Mouse (Mus musculus): ENCODE measurements at regions not wholly inside any gene's neighbourhood (a gene's known extent, or its start where the extent isn't known, plus 50 kb on each side); places are given as distances from the start of the nearest gene placed in this dataset.

DNA sequence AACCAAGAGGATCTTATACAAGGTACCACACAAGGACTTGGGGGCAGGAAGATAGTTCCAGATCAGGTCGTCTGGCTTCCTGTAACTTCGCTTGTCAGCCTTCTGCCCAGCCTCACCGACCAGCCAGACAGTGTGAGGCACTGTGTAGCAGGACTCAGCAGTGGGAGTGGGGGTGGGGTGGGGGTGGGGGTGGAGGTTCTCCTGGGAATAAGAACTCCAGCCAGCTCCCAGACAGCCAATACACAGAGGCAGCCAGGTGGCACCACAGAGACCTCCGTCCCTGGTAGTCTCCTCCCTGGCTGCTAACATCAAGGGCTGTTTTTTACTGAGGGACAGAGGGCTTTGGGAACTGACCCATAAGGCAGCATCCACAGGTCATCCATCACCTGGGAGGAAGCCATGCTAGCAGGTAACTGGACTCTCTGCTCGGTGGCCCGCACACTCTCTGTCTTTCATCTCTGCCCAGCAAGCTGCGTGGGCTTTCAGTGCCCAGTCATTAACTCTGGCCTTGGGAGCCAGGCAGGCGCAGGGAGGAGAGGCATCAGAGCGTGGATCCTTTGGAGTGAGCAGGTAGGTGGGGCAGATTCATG, 60.3 kb upstream of the Wnt4 start:
- no peak for DNase-seq (ENCODE audit: low spot score in 2 of 2)

GRCm38 (mm10) chr4:137214573-137214972, 62.7 kb upstream of the Wnt4 start:
- no peak for DNase-seq (ENCODE audit: low spot score in 2 of 2)

DNA sequence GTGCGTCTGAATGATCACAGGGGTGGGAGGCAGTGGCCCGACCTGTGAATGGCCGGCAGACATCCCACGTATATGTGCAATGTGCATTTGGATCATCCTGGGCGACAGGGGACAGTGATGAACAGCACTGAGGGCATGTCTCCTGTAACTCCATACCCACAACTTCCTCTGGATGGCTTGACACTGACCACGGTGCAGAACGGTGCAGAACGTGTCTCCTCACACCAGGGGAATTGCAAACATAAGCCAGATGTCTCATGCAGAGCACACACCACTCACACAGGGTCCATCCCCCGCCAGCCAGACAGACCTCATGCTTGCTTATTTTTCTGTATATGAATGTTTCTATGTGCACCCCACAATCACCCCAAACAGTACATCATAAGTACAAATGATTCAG, 64.4 kb upstream of the Wnt4 start:
- DNase-seq (ENCODE audit: low spot score in 2 of 2): no peak

DNA sequence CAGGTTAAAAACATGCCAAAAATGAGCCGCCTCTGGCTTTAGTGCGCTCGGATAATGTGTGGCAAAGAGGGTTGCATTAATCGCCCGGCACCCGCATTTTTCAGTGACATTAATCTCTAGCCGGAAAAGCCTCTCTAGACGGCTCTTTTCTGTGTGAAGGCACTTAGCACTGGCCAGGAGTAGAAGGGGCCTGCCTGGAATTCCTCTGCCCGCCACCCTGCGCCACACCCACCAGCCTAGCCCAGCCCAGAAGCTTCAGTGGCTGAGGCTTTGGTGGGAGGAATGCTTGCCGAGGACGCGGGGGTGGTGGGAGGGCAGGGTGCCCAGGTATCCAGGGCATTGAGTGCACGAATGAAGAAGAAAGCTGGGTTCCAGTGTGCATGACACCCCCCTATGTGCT, 65.2 kb upstream of the Wnt4 start:
- peak; percentile 6 to 26 for DNase-seq (ENCODE audit: low spot score in 2 of 2)

- DNase-seq (ENCODE audit: low spot score in 2 of 2): no peak
Measured at GRCm38 (mm10) chr4:137211288-137211687, 66.0 kb upstream of the Wnt4 start.

- no peak for DNase-seq (ENCODE audit: low spot score in 2 of 2)
Measured at GRCm38 (mm10) chr4:137210525-137210924, 66.8 kb upstream of the Wnt4 start.

- DNase-seq (ENCODE audit: low spot score in 2 of 2): no peak
Measured at GRCm38 (mm10) chr4:137200968-137201367, 76.3 kb upstream of the Wnt4 start.

DNA sequence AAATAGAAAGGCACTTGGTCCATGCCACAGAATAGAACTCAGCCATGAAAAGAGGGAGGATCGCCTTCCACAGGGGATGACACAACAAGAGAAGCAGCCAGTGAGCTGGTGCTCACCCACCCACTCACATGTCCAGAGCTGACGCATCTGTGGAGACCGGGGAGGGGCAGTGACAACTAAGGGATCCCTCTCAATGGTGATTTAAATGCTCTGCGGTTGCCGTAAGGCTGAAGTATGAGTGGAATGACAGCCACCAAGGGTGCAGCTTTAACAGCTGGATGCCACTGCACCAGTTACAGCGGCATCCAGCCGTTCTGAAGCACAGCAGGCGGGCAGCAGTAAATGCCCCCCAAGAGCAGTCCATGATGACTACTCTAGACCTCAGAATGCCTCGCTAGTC, 76.9 kb upstream of the Wnt4 start:
- peak; percentile 5 to 28 for DNase-seq (ENCODE audit: low spot score in 2 of 2)

GRCm38 (mm10) chr4:137196491-137196974, 80.8 kb upstream of the Wnt4 start:
- DNase-seq (ENCODE audit: low spot score in 2 of 2): no peak

DNA sequence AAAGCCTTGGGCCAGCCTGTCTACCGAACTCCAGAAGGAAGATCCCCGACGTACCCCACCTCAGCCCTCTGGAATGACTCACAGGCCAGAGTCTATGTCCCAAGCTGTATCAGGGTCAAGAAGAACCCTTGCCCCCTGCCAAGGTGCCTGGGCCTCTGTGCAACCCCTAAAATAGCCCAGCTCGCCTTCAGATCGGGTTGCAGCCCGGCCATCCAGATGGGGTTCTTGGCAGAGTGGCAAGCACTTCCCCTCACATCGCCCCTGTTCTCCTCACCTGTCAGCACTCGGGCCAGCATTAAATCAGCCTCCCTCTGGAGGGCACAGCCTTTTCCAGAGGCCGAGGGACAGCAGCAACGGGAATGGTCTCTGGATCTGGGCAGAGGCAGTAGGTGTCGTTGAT, 83.2 kb upstream of the Wnt4 start:
- DNase-seq (ENCODE audit: low spot score in 2 of 2): no peak

DNA sequence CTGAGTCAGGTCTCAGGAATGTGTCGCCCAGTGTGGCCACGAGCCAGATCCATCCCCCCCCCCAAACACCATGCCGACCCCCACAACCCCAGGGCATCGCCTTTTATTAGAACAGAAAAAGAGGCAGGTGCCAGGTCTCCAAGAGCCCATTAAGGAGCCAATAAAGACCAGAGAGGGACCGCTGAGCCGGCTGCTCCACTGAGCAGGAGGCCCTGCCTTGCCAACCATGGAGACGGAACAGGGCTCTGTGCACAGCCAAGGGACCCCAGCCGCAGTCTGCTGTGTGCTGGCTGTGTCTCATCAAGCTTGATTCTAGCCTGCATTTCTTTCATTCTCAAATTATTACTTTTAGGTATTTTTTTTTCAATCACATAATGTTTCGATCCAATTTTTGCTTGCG, 86.7 kb upstream of the Wnt4 start:
- DNase-seq (ENCODE audit: low spot score in 2 of 2): no peak

- DNase-seq (ENCODE audit: low spot score in 2 of 2): no peak
Measured at GRCm38 (mm10) chr4:137189801-137190200, 87.5 kb upstream of the Wnt4 start.

- no peak for DNase-seq (ENCODE audit: low spot score in 2 of 2)
Measured at GRCm38 (mm10) chr4:137189058-137189457, 88.2 kb upstream of the Wnt4 start.

DNA sequence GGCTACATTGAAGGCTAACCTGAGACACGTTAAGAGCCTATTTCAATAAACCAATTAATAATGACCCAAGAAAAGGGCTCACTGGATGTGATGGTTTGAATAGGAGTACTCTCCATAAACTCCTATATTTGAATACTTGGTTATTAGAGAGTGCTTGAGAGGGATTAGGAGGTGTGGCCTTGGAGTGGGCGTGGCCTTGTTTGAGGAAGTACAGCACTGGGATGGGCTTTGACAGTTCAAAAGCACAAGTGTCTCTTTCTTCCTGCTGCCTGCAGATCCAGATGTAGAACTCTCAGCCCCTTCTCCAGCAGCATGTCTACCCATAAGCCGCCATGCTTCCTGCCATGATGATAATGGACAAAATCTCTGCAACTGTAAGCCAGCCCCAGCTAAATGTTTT, 89.7 kb upstream of the Wnt4 start:
- DNase-seq (ENCODE audit: low spot score in 2 of 2): no peak

DNA sequence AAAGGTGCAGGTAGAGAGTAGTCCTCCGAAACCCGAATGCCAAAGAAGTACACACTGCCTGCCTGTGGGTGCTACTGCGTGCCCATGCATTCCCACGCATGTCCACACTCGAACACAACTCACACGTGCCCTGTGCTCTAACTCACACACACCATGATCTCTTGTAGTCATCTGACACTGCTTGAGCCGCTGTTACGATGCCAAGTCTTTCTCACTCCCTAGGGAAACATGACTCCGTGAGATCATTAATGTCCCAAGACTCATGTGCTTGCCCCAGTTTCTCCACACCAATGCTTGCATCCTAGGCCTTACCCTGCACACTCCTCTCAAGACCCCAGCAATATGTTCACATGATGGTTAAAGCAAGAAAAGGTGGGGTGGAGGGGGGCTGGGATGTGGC, 90.2 kb upstream of the Wnt4 start:
- no peak for DNase-seq (ENCODE audit: low spot score in 2 of 2)

GRCm38 (mm10) chr4:137185001-137185400, 92.3 kb upstream of the Wnt4 start:
- no peak for DNase-seq (ENCODE audit: low spot score in 2 of 2)

DNA sequence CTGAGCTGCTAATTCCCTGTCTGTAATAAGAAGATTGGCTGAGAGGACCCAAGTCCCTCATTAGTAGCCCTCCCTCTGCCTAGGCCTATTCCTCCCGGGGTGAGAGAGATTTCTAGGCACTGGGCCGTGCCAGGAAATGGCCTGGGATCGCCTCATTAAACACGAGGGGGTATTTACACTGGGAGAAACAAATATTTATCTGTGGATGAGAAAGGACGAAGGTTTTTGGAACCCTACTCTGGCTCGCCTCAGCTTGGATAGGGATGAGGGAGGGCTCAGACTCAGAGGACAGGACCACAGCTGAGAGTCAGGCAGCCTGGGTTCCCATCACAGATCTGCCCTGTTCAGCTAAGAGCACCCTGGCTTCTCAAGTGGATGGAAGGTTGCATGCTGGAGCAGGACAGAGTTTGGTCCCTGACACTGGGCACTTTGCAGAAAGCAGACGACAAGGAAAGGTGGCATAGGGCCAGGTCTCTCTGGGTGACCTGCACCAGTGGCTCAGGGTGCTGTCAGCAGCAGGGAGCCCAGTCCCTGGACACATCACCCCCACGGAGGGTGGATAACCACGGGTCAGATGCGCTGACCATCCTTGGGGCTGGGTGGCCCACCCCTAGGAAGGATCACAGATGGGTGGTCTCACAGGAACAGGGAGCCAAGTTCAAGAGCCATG, 94.0 kb upstream of the Wnt4 start:
- DNase-seq (ENCODE audit: low spot score in 2 of 2): no peak

DNA sequence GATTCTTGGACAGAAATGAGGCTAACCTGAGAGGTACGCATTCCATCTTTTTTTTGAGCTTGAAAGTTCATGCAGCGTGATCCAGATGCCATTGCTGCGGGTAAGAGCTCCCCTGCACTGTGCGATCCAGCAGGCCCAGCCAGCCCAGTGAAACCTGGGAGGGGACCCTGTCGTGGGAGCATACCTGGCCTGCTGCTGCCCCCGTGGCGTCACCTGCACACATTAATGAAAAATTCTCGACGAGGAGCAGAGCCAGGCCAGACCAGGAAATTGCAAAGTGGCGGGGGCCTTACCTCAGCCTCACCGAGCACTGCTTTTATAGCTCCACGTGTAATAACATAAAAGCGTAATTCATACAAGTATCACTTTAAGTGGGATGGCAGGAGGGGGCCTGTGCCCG, 94.7 kb upstream of the Wnt4 start:
- DNase-seq (ENCODE audit: low spot score in 2 of 2): no peak

DNA sequence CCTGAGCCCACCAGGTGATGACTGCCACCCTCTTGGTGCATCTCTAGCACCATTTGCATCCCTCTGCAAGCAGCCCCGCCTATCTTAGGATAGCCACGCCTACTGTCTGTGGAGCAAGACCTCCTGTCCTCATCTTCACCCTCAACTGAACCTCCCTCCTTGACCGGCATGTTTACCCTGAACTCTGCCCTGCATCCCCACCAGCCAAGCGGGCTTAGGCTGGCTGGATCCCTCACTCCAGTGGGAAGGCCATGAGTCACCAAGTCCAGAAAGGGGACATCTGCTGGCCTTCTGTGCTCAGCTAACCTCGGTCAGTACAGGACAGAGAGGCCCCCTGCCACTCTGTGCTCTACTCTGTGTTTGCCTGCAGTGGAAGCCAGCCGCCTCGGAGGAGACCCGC, 96.0 kb upstream of the Wnt4 start:
- no peak for DNase-seq (ENCODE audit: low spot score in 2 of 2)

GRCm38 (mm10) chr4:137180083-137180482, 97.2 kb upstream of the Wnt4 start:
- DNase-seq (ENCODE audit: low spot score in 2 of 2): no peak

DNA sequence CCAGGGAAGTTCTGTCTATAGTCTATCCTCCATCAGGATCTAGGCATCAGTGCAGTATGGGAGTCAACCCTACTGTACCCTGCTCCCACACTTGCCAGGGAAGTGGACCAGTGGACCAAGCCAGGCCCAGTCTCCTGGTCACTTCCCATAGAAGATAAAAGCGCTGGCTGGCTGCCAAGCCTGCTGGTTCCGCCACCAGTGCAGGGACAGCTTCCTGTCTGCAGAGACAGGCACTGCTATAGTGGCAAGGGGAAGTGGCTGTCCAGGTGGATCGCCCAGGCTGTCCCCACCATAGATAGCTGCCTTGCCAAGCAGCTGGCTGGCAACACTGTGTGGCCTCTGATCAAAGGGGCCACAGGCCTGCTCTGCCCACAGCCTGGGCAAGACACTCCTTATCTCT, 98.5 kb upstream of the Wnt4 start:
- DNase-seq (ENCODE audit: low spot score in 2 of 2): peak in 1 of 2 experiments; percentile 18

DNA sequence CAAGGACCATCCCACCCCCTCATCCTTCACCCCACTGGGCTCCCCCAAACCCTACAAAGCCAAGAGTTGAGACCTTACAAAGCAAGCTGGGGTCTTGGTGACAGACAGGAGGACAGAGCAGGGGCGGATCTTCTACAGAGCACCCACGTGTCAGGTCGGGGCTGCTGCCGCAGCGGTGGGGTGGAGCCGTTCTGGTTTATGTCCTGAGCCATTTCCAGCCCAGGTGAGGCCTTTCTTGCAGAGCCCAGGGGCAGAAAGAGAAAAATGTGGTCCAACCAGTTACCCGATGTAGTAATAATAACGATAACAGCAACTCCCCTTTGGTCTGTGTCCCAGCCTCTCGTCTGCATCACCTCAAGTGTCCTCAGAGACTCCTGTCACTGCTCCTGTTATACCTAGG, 112.4 kb upstream of the Wnt4 start:
- peak in 1 of 2 experiments; percentile 5 for DNase-seq (ENCODE audit: low spot score in 2 of 2)

- DNase-seq (ENCODE audit: low spot score in 2 of 2): peak; percentile 85 to 87
Measured at GRCm38 (mm10) chr4:137164429-137164828, 112.9 kb upstream of the Wnt4 start.
